Mouse (Mus musculus) hindbrain, embryonic 11.5 days (tissue): ENCODE results near the gene Letm1. TPM values are rescaled to one million over a fixed set of nuclear protein-coding genes. Genes with fewer than 3 reads are reported as not detected.

ENCODE experiments used
- ATAC-seq: fragments of 200-750 bp; cut with Nextera tagmentation; 2 replicates; pipeline ENCODE4 v1.8.0; 2017; ENCODE audit warnings: mild to moderate bottlenecking, moderate TSS enrichment, moderate library complexity; ENCODE audit not compliant: low FRiP score
- DNase-seq: peaks from one replicate; pipeline ENCODE4 v3.0.0-alpha.2; 2015; ENCODE audit warnings: low spot score
- H3K27ac ChIP-seq: fragments of 300-500 bp; sonication (generic); 2 replicates; pipeline ENCODE4 v1.5.1; 2014; ENCODE audit warnings: mild to moderate bottlenecking, low read depth, low read length
- H3K27me3 ChIP-seq: fragments of 300-500 bp; sonication (generic); 2 replicates; pipeline ENCODE4 v1.6.1; 2014; ENCODE audit warnings: mild to moderate bottlenecking, low read length, moderate library complexity, mixed read lengths; ENCODE audit not compliant: control insufficient read depth, insufficient read depth
- H3K36me3 ChIP-seq: fragments of 300-500 bp; sonication (generic); 2 replicates; pipeline ENCODE4 v1.6.1; 2014; ENCODE audit warnings: mild to moderate bottlenecking, low read length, moderate library complexity, mixed read lengths; ENCODE audit not compliant: control insufficient read depth, insufficient read depth
- H3K4me1 ChIP-seq: fragments of 300-500 bp; sonication (generic); replicated peaks from 2 replicates; pipeline ENCODE4 v1.6.1; 2014; ENCODE audit warnings: low read length, mixed read lengths; ENCODE audit not compliant: control insufficient read depth, insufficient read depth
- H3K4me2 ChIP-seq: fragments of 300-500 bp; sonication (generic); replicated peaks from 2 replicates; pipeline ENCODE4 v1.6.1; 2014; ENCODE audit warnings: mild to moderate bottlenecking, low read depth, low read length
- H3K4me3 ChIP-seq: fragments of 300-500 bp; sonication (generic); 2 replicates; pipeline ENCODE4 v1.5.1; 2014; ENCODE audit warnings: low read depth, low read length
- H3K9ac ChIP-seq: fragments of 300-500 bp; sonication (generic); 2 replicates; pipeline ENCODE4 v1.6.1; 2014; ENCODE audit warnings: low read depth, low read length
- H3K9me3 ChIP-seq: fragments of 300-500 bp; sonication (generic); 2 replicates; pipeline ENCODE4 v1.6.1; 2016; ENCODE audit warnings: low read length; ENCODE audit not compliant: control insufficient read depth
- WGBS: fragments of 180-500 bp; shearing (Covaris S2); extraction: QIAGEN DNeasy Blood & Tissue Kit; methylation state at CpG from one replicate; pipeline ENCODE4 v1.1.7; 2014; 5-methylcytosine and 5-hydroxymethylcytosine counted together
- polyA plus RNA-seq: library from polyadenylated mRNA; unstranded; fragments of >200 nt; fragmentation: Nextera tagmentation; extraction: Ambion mirVana; gene quantifications from 2 replicates; pipeline ENCODE4 v1.2.1, GENCODE M21; 2014

Gene Letm1
- polyA plus RNA-seq, 1 experiment from 2014 or later = 40.2 TPM

DNA sequence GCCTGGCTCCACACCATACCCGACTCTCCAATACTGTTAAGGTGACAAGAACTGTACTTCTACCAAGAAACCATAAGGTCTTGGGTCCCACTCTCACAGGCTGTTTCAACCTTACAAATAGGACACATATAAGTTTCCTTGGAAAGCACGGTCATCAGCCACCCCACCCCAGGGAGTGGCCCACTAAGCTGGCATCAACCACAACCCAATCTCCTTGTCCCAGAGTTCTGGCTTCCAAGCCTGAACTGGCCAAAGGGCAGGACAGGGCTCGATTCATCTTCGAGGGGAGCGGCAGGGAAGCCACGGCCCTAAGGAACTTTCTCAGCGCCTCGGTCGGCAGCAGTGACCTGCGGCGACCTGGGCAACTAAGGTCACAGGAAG is 663 bp downstream of the Letm1 start:
- no peaks in the 10 kb centered on the region for H3K27me3 ChIP-seq
- peak overlapping the region; percentile 88 for H3K4me2 ChIP-seq
- 5% methylated on average over 11 of the region's 11 CpGs for whole genome bisulfite sequencing
- peak overlapping the region; percentile 88 for H3K4me3 ChIP-seq
- peak overlapping the region; percentile 86 for H3K27ac ChIP-seq
- peak overlapping the region; percentile 85 for H3K9ac ChIP-seq
- no peak for DNase-seq
- H3K36me3 ChIP-seq = no peaks in the 10 kb centered on the region
- no peaks in the 10 kb centered on the region; the same call in 1 of the 2 replicates for H3K4me1 ChIP-seq
- no peaks in the 10 kb centered on the region for H3K9me3 ChIP-seq
- peak; percentile 3; the same call in 1 of the 2 replicates for ATAC-seq

DNA sequence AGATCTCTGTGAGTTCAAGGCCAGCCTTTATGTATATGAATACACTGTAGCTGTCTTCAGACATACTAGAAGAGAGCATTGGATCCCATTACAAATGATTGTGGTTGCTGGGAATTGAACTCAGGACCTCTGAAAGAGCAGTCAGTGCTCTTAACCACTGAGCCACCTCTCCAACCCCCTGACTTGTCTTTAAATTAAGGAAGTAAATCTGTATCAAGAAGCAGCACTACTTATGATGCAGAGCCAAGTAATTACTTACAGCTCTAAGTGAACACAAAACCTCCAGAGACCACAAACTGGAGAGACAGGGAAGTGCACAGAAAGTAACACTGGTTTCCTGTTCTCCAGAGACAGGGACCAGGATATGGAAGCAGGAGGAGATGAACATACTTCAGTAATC is 5.4 kb downstream of the Letm1 start:
- Histone ChIP-seq H3K36me3 (no peaks in the 10 kb centered on the region), H3K4me3 (no peak overlapping the region)

DNA sequence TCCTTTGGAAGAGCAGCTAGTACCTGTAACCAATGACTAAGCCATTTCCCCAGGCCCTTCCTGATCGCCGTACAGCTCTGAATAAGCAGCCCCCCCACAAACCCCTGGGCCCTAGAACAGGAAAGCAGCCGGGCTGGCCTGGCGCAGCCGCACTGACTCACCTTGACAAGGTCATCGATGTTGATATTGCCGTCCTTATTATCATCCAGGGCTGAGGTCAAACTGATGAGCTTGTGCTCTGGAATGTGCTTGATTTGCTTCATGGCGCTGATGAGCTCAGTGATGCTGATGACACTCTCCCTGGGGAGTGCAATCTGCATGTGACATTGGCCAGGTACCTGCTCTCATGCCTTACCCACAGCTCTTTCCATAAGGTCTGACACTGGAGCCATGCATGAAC is 39.1 kb downstream of the Letm1 start:
- H3K27ac ChIP-seq = no peak overlapping the region
- ATAC-seq (no peak), DNase-seq (no peak)
- peaks cover 10% of the 10 kb centered on the region; the same call in 1 of the 2 replicates for H3K36me3 ChIP-seq
- H3K9ac ChIP-seq = no peak overlapping the region
- H3K9me3 ChIP-seq = no peaks in the 10 kb centered on the region
- no peaks in the 10 kb centered on the region for H3K4me1 ChIP-seq
- H3K4me2 ChIP-seq = no peak overlapping the region
- WGBS = 94% methylated on average over 8 of the region's 8 CpGs
- no peaks in the 10 kb centered on the region for H3K27me3 ChIP-seq
- H3K4me3 ChIP-seq = no peak overlapping the region

More for the DNA sequence above, 5.4 kb downstream of the Letm1 start:
- Histone ChIP-seq H3K4me1 (no peaks in the 10 kb centered on the region; the same call in 1 of the 2 replicates), H3K9ac (no peak overlapping the region), H3K27ac (no peak overlapping the region), H3K27me3 (no peaks in the 10 kb centered on the region), H3K4me2 (no peak overlapping the region), H3K9me3 (no peaks in the 10 kb centered on the region)
- ATAC-seq = no peak
- DNase-seq = no peak

GRCm38 (mm10) chr5:33740548-33740947 is 42.1 kb downstream of the Letm1 start:
- H3K27ac ChIP-seq = no peak overlapping the region
- no peak overlapping the region for H3K4me2 ChIP-seq
- H3K27me3 ChIP-seq = no peaks in the 10 kb centered on the region
- no peak overlapping the region for H3K9ac ChIP-seq
- 86% methylated on average over 4 of the region's 4 CpGs for WGBS
- ATAC-seq (no peak), DNase-seq (no peak)
- no peaks in the 10 kb centered on the region for H3K9me3 ChIP-seq
- no peaks in the 10 kb centered on the region for H3K4me1 ChIP-seq
- no peak overlapping the region for H3K4me3 ChIP-seq
- H3K36me3 ChIP-seq = no peaks in the 10 kb centered on the region; the same call in 1 of the 2 replicates

GRCm38 (mm10) chr5:33738341-33738740 is 44.3 kb downstream of the Letm1 start:
- DNase-seq = no peak
- Histone ChIP-seq H3K27ac (no peak overlapping the region), H3K27me3 (no peaks in the 10 kb centered on the region), H3K4me3 (no peak overlapping the region), H3K36me3 (peaks cover 4% of the 10 kb centered on the region; the same call in 1 of the 2 replicates), H3K4me1 (no peaks in the 10 kb centered on the region), H3K9ac (no peak overlapping the region), H3K9me3 (no peaks in the 10 kb centered on the region), H3K4me2 (no peak overlapping the region)
- ATAC-seq = no peak

DNA sequence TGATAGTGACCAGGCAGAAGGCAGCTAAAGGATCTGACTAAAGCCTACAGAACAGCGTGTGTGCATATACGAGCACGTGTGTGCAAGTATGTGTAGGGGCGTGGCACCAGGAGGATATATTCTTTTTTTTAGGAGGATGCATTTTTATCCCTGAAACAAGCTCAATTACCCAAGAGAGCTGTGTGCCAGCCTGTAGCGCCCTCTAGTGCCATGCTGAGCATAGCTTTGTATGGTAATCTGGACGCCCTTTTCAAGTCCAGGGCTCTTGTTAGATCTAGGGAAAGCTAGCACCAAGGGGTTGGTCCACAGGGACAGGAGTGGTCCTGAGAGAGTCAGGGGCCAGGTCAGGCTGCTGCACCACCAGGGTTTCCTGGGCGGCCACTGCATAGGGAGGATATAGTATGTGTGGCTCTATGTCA is 44.7 kb downstream of the Letm1 start:
- H3K4me2 ChIP-seq = no peak overlapping the region
- no peak overlapping the region for H3K27ac ChIP-seq
- no peak overlapping the region for H3K4me3 ChIP-seq
- H3K9ac ChIP-seq = no peak overlapping the region
- H3K4me1 ChIP-seq = no peaks in the 10 kb centered on the region
- DNase-seq = peak; percentile 87
- no peaks in the 10 kb centered on the region for H3K9me3 ChIP-seq
- no peak for ATAC-seq
- 25% methylated on average over 7 of the region's 7 CpGs for WGBS
- no peaks in the 10 kb centered on the region for H3K27me3 ChIP-seq
- H3K36me3 ChIP-seq = peaks cover 4% of the 10 kb centered on the region; the same call in 1 of the 2 replicates

DNA sequence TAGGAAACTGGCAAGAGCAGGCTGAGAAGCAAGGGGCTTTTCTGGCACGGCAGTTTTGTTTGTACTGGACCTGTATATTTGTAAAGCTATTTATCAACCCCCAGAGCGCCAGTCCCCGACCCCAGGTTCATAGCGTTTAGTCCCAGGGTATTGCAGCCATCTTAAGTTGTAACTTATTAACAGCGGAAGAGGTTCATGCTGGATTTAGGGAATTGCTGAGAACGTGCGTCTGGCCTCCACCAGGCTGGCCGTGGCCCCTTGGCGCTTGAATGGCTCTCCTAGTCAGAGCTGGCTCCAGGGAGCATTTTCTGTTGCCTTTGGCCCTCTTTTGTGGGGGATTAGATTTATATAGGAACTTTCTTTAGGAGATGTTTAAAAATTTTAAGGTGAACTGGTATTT is 46.4 kb downstream of the Letm1 start:
- no peaks in the 10 kb centered on the region for H3K9me3 ChIP-seq
- no peak overlapping the region for H3K27ac ChIP-seq
- H3K27me3 ChIP-seq = no peaks in the 10 kb centered on the region
- H3K4me2 ChIP-seq = no peak overlapping the region
- no peak for ATAC-seq
- no peak overlapping the region for H3K4me3 ChIP-seq
- no peaks in the 10 kb centered on the region for H3K4me1 ChIP-seq
- H3K36me3 ChIP-seq = peaks cover 10% of the 10 kb centered on the region
- no peak overlapping the region for H3K9ac ChIP-seq
- DNase-seq = no peak
- 78% methylated on average over 9 of the region's 9 CpGs for WGBS

- DNase-seq (no peak), ATAC-seq (no peak)
- 90% methylated on average over 16 of the region's 16 CpGs for whole genome bisulfite sequencing
- H3K9ac ChIP-seq = no peak overlapping the region
- H3K4me1 ChIP-seq = no peaks in the 10 kb centered on the region
- H3K4me2 ChIP-seq = no peak overlapping the region
- no peaks in the 10 kb centered on the region for H3K27me3 ChIP-seq
- H3K27ac ChIP-seq = no peak overlapping the region
- H3K36me3 ChIP-seq = peaks cover 10% of the 10 kb centered on the region
- H3K4me3 ChIP-seq = no peak overlapping the region
- no peaks in the 10 kb centered on the region for H3K9me3 ChIP-seq
Observed at GRCm38 (mm10) chr5:33735412-33736092, 47.1 kb downstream of the Letm1 start.

- Histone ChIP-seq H3K36me3 (peaks cover 16% of the 10 kb centered on the region), H3K4me3 (no peak overlapping the region), H3K27me3 (no peaks in the 10 kb centered on the region), H3K4me2 (no peak overlapping the region), H3K4me1 (no peaks in the 10 kb centered on the region), H3K9ac (no peak overlapping the region), H3K9me3 (no peaks in the 10 kb centered on the region), H3K27ac (no peak overlapping the region)
- DNase-seq (no peak), ATAC-seq (no peak)
- WGBS = 95% methylated on average over 12 of the region's 12 CpGs
Observed at GRCm38 (mm10) chr5:33733837-33734236, 48.8 kb downstream of the Letm1 start.
